Mouse (Mus musculus): ENCODE data around the gene Cdkal1. TPM values are rescaled to one million over a fixed set of nuclear protein-coding genes. Genes with fewer than 3 reads are reported as not detected.

Gene Cdkal1
- total RNA-seq, 2 experiments from 2014 or later = 12.4 to 46.7 TPM

DNA sequence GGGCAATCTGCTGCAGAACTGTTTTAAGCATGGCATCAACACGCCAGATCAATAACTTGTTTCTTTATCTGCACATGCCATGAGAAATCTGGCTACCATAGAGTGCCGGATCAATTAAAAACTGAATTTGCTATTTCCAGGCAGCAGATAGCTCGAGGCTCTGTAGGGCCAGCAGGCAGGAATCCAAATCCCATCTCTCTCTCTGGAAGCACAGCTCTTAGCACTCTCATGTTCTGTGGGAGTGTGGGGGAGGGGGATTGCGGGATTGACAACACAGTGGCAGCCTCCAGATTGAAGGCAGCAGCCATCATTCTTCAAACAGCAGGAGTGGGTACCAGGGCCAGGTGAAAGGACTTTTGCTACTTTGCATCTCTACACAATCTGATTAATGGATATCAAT, 420.7 kb downstream of the Cdkal1 start:
- ATAC-seq (ENCODE audit: poor library complexity, severe bottlenecking) = no peak

DNA sequence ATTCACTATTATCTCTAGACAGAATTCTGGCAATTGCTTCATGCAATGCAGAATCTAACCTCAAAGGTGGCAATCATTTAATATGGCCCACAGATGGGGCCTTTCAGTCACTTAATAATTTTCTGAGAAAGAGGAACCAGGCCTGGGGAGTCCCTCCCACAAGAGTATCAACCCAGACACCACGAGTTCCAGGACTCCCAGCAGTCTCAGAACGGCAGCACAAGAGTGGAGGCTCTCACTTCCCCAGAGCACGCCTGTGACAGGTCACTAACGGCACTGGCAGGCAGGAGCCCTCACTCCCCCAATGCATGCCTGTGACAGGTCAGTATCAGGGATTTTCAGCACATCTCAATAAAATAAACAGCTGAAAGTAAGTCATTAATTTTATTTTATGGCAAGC, 424.6 kb downstream of the Cdkal1 start:
- peak; percentile 84 for ATAC-seq (ENCODE audit: poor library complexity, severe bottlenecking)

DNA sequence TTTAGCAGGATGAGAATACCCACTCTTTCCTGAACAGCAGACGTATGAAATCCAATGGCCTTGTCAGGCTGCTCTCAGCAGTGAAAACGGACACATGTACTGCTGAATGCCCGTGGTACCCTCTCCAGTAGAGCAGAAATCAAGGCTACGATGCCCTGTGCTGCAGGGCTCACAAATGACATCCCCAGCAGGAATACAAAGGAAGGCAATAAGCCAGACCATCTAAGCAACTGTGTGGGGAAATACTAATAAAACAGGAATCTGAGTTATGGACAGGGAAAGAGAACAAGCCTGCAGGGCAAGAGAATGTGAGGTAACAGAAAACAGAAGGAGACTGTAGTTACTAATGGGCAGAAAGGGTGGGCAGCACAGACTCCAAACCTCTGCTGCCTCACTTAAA, 425.6 kb downstream of the Cdkal1 start:
- ATAC-seq (ENCODE audit: poor library complexity, severe bottlenecking) = no peak

DNA sequence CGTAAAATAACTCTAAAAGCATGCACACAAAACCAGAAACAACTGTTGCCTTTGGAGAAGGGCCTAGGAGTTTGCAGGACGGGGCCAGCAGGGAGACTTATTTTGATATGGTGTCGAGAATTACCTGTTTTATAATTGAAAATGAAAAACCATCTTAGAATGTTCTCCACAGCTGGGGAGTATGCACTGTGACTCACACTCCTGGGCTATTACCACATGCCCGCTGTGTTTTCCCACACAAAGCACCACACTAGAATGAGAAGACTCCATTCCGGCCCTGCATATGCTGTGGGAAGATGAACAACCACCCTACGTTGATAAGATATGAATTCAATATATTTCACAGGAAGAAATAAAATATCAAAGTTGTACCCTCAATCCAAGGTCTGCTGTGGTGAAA, 426.3 kb downstream of the Cdkal1 start:
- ATAC-seq (ENCODE audit: poor library complexity, severe bottlenecking) = no peak

DNA sequence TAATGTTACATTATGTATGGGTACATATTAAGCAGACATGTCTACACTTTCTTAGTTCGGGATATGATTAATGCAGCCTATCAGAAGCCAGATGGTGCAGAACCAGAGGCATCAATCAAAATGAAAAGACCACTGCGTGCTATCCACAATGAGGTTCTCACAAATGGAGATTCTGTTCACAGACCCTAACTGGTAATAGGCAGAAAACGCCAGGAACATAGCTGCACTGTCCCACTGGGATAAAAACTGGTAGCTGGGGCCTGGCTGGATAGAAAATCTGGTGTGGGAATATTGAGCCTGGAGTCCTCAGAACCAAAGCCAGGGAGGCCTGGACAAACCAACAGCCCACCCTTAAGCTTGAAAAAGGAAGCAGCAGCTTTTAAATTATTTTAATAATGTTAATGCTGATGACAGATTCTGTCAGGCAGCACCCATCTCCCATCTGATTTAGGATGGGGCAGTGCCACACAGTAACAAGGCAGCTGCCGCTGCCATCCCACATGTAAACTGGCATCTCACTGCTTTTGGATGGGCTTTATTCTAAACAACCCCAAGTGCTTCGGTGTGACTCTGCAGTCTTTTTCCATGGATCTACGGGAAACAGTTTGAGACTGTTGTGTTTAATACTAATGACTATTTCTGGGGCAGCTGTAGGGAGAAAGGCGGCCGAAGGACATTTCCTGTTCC, 438.9 kb downstream of the Cdkal1 start:
- ATAC-seq (ENCODE audit: poor library complexity, severe bottlenecking) = no peak

DNA sequence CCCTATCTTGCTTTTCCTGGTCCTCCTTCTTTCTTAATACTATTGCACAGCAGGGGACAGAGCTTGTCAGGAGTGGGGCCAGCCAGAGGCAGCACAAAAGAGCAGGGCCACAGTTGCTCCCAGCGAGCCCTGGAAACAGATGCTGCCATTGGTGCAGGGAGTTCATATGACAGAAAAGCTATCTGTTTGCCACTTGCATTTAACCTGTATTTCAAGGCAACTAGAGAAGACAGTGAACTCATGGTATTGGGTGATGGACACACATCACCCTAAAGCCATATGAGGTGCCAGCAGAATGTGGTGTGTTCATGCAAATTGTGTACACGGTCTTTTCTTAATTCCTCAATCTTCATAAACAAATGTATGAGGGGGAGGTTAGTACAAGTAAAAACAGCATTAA, 439.5 kb downstream of the Cdkal1 start:
- ATAC-seq (ENCODE audit: poor library complexity, severe bottlenecking) = no peak

DNA sequence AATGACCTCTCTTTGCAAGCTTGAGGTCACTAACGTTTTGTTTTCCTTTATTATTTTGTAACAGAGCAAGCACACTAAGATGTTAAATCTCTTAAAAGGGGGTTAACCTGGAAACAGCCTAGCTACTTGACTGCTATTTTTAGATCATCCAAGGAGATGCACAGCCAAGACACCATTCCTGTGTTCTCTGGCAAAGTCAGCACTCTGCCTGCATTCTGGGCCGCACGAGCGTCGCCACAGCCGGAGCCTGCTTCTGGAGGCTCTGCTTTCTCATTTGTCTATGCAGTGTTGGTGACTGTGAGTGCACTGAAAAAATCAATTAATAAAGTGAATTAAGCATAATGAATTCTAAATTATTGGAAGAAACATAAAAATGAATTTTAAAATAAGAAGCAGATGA, 440.6 kb downstream of the Cdkal1 start:
- ATAC-seq (ENCODE audit: poor library complexity, severe bottlenecking) = no peak

DNA sequence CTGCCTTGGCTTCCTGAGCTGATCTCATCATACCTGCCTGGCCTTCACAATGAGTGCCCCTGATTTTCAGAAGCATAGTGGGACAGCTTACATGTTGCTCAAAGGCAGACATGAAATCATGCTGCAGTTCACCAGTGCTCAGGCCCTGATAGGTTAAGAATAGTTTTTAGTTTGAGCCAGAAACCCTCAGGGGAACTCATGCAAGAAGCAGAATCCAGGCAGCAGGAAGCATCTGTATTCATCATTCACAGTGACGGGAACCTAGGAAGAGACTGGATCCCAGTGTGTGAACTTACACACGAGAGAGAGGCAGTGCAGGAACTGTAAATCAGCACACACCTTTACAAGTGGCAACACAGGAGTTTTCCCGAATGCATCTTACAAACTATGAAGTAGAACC, 441.0 kb downstream of the Cdkal1 start:
- ATAC-seq (ENCODE audit: poor library complexity, severe bottlenecking) = no peak

DNA sequence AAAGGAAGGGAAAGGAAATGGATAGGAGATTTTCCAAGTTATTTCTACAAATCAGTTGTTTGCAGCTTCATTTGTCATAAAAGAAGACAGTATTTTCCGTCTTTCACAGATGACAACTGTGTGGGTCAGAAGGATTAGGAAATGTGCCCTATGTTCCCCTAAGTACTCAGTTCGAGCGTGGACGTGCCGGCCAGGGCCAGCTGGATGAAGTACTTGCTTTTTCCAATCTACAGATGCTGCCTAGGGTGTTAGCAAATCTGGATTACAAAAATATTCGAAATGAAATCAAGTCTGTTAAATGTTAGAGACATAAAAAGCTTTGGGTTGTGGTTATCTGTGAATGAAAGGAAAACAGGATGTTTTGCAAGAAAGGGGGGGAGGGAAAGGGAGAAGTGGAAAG, 444.3 kb downstream of the Cdkal1 start:
- no peak for ATAC-seq (ENCODE audit: poor library complexity, severe bottlenecking)

DNA sequence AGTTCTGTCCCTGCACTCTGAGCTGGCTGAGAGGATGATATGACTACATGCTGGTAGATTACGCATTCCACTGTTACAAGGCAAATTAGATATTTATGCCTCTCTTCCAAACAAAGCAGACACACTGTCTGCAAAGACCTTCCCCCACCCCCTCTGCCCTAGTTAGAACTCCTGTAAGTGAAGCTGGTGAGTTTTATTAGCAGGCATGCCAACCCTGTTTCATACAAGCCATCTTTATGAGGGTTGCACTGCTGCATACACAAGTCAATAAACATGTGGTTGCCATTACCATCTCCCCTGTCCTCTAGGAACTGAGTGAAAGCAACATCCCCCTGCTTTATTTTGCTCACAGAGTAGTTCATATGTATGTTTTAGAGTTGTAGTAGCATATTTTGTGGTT, 447.9 kb downstream of the Cdkal1 start:
- no peak for ATAC-seq (ENCODE audit: poor library complexity, severe bottlenecking)

DNA sequence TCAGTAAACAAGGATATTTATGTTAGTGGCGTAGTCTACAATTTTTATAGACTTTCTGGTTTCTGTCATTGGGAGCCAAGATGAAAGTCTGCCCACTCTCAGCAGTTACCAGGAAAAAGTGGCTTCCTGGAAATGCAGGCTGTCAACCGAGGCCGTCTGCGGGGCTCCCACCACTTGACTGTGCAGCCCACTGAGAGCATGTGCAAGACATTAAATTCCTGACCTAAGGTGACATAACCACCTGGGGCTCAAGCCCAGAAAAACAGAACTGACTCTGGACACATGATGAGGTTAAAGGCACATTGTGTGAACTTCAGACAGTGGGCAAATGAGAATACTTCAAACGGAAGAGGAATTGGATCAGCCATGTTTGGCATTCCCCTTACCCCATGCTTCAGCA, 450.2 kb downstream of the Cdkal1 start:
- no peak for ATAC-seq (ENCODE audit: poor library complexity, severe bottlenecking)

DNA sequence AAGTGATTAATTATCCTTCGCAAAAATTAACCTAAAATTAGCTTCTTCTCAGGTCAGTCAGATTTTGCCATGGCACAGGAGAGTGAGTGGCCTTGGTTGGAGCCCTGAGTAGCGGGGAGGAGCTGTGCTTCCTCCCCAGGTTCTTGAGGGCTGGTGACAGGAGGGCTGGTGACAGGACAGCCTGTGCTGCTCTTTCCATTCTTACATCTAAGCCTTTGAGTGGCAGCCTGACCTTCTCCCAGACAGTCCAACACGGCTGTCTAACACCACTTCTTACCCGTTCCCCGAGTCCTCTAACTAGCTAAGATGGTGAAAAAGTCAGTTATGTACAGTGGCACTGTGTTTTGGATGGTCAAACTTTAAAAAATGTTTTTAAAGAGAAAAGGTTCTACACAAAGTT, 452.3 kb downstream of the Cdkal1 start:
- ATAC-seq (ENCODE audit: poor library complexity, severe bottlenecking) = no peak

DNA sequence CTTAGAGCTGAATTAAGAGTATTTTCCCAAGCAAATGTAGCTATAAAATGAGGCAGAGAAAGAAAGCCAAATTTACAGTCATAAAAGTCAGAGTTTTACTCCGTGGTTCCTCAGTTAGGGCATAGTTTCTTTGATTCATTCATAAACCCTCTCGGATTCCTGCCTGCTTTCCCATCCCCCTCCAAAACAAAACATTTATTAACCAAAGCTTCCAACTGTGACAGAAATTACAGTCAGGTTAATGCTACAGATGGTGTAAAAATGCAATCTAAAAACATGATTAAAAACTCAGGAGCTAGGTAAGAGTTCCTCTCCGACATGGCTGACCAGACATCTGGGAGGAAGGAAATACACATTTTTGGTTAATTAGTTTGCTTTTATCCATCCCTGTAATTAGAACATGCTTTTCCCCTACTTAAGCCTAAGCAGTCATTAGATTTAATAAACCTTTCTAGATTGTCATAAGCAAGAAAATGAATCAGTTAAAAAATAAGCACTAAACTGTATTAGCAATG, 452.9 kb downstream of the Cdkal1 start:
- ATAC-seq (ENCODE audit: poor library complexity, severe bottlenecking) = no peak

DNA sequence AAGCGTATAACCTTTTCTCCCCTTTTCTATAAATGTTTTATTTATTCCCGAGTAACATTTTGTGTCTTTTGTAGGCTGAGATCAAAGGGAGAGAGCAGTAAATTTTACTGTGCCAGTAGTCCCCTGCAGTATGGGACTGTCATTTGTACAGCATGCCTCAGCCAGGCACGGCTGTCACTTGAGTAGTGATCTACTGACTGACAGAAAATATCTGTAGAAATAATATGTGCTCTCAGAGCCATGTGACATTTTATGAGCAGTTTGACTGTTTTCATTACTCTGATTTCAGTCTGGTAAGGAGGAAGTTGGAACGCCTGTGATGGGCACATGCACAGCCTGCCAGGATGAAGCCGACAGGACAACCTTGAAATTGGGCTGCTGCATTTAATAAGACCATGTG, 455.6 kb downstream of the Cdkal1 start:
- ATAC-seq (ENCODE audit: poor library complexity, severe bottlenecking) = no peak

DNA sequence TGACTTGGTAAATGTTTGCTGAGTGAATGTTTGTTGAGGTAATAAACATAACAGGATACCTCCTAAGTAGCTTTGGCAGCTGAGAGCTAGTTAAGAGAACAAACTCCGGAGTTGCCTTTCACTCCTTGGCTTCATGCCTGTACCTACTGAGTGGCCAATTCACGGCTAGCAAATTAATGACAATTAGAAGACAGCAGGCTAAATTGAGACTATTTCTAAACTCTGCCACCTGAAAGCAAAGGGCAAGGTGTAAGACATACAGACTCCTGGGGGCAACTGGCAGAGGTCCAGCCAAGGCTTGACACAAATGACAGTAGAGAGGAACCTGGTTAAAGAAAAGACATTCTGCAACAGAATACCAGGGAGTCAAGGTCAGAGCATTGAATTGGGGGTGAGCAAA, 457.0 kb downstream of the Cdkal1 start:
- no peak for ATAC-seq (ENCODE audit: poor library complexity, severe bottlenecking)

DNA sequence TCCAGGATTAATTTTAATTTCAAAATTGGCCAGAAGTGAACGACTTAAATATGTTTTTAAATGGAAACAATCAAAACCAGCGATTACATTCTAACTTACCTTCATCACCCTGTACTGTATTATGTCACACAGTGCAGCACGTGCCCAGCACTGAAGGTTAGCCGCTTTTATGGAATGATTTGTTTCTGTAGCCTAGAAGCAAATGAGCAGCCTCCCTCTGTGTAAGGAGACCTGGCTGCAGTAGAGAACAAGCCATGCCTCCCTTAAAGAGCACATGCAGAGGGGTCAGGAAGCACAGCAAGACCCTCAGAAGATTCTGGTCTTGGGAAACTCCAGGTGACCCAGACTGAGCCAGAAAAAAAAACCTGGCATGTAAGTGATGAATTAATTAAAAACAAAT, 459.8 kb downstream of the Cdkal1 start:
- ATAC-seq (ENCODE audit: poor library complexity, severe bottlenecking) = no peak

DNA sequence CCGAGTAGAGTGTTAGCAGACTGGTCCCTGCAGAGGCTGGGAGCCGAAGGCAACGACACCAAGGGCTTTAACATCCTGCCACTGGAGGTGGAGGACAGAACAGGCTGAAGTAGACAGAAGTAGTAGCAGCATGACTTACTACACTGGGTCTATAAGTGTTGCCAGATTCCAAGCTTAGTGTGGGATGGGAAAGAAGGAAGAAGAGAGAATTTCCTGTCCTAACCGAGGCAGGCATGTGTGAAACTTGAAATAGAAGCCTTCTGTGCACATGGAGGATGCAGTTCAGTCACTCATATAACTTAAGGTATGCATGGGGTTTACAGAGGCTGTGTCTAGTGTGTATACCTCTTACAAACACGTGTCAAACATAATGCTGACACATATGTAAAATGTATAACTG, 465.4 kb downstream of the Cdkal1 start:
- ATAC-seq (ENCODE audit: poor library complexity, severe bottlenecking) = no peak

DNA sequence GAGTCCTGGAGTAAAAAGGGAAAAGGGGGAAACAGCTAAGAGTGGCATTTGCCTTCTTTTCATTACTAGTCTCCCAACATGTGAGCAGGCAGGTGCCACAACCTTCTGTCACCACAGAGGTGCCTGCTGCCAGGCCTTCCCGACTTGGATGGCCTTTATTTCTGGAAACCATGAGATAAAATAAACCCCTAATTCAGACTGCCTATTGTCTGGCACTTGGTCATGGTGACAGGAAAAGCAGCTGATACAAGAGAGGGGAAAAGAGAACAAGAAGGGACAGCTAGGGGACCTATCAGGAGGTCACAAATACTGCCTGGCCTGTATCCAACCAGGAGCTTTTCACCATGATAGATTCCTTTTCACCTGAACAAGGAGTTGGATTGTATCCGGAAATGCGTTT, 466.6 kb downstream of the Cdkal1 start:
- ATAC-seq (ENCODE audit: poor library complexity, severe bottlenecking) = no peak

DNA sequence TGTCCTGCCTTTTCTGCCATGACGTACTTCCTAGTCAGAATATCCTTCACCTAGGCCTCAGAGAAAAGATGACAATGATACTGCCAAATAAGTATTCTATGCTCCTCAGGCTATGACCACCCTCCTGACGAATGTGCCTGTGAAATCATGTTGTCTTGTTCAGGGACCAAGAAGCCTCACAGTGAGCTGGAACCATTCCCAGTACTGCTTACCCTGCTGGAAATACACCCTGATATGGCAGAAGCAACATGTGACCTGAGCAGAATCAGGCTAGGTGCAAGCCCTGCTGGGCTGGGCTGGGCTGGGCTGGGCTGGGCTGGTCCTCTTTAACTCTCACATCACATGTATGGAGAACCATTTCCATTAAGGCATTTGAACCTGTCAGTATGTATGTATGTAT, 477.9 kb downstream of the Cdkal1 start:
- ATAC-seq (ENCODE audit: poor library complexity, severe bottlenecking) = no peak

DNA sequence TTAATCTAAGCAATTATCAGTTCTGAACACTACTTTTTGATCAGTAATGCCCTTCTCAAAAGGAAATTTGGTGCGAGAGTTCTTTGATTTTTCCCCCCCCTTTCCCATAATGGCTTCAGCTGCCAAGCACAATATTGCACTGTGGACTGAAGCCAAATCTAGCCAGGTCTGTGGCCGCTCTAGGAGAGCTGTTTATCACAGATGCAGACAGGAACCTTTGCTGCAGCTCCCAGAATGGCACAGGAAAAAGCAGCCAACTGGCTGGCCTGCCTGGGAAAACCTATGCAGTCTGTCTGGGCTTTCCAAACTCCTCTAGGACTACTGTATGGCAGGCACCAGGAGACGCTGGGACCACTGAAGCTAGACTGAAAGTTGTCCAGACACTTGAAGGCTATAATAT, 483.6 kb downstream of the Cdkal1 start:
- ATAC-seq (ENCODE audit: poor library complexity, severe bottlenecking) = no peak

DNA sequence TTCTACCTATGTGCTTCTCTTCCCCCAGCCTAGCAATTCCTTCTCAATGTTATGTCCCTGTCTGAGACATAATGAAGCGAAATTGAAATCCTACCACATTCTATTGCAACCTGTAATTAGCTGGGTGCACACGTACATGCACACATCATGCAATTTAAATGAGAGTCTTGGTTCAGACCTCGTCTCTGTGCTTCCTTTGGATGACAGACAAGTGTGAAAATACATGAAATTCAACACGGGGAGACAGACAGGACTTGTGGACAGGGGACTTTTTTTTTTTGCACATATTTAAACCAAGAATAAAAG, 484.1 kb downstream of the Cdkal1 start:
- ATAC-seq (ENCODE audit: poor library complexity, severe bottlenecking) = no peak

DNA sequence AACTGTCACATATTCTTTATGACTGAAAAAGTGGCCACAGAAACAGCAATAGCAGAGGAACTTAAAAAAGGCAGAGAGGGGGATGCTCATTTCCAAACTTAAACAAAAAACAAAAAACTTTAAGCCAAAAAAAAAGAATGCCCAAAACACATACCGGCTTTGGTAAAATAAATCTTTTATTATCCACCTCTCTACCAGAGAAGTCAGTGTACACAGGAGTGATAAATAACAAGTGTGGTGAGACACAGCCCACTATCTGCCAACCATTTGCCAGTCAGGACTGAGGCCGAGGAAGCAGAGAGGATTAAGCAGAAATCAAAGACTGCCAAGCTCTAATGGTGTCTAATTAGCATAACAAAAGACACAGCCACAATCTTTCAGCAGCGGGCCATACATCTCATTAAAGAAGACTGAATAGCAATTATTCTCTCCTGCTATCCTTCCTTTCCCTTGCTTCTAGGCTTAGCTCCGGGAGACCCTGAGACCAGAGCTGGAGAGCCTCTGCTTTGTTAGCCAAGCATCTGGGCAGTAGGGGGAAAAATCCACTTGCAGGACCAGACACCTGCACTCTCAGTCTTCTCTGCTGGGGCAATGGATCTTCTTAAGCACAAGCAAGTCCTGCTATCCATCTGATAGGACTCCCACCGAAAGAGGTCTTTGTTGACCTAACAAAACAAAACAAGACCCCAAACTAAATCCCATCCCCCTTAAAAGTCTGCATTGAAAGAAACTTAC, 484.6 kb downstream of the Cdkal1 start:
- ATAC-seq (ENCODE audit: poor library complexity, severe bottlenecking) = no peak

DNA sequence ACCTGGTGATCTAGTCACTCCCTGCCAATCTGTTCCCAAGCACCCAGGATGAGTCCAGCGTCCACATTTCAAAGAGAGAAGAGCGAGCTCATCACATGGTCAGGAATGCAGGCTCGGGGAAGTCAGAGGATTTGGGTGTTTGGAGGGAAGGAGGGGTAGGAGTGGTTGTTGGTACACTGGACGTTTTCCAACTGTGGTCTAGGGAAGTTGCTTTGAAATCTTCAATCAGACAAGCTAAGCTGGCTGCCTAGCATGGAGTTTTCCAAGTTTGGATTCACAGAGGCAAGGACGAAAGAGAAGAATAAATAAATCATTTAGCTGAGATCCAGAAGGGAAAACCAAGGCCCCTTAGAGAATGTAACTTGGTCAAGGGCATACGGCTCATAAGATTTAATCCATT, 486.7 kb downstream of the Cdkal1 start:
- ATAC-seq (ENCODE audit: poor library complexity, severe bottlenecking) = no peak
